Mouse (Mus musculus) kidney, embryonic 14.5 days (tissue): Measurements from ENCODE around the gene Rgcc. TPM values are rescaled to one million over a fixed set of nuclear protein-coding genes. Genes with fewer than 3 reads are reported as not detected.

Experiments
- ATAC-seq: fragments of 200-750 bp; cut with Nextera tagmentation; 2 replicates; pipeline ENCODE4 v1.8.0; 2017; ENCODE audit warnings: moderate number of reproducible peaks, mild to moderate bottlenecking, moderate TSS enrichment, moderate library complexity; ENCODE audit not compliant: low FRiP score, low TSS enrichment
- H3K27ac ChIP-seq: fragments of 300-500 bp; sonication (generic); 2 replicates; pipeline ENCODE4 v1.5.1; 2014; ENCODE audit warnings: low read depth, mild to moderate bottlenecking, low read length, moderate library complexity, mixed read lengths
- H3K27me3 ChIP-seq: fragments of 300-500 bp; sonication (generic); 2 replicates; pipeline ENCODE4 v1.6.1; 2014; ENCODE audit warnings: mild to moderate bottlenecking, low read length; ENCODE audit not compliant: control insufficient read depth, insufficient read depth
- H3K36me3 ChIP-seq: fragments of 300-500 bp; sonication (generic); 2 replicates; pipeline ENCODE4 v1.6.1; 2014; ENCODE audit warnings: low read length, mixed read lengths; ENCODE audit not compliant: control insufficient read depth, insufficient read depth
- H3K4me1 ChIP-seq: fragments of 300-500 bp; sonication (generic); 2 replicates; pipeline ENCODE4 v1.6.1; 2014; ENCODE audit warnings: low read length, mixed read lengths; ENCODE audit not compliant: control insufficient read depth, insufficient read depth
- H3K4me2 ChIP-seq: fragments of 300-500 bp; sonication (generic); replicated peaks from 2 replicates; pipeline ENCODE4 v1.6.1; 2014; ENCODE audit warnings: low read depth, mild to moderate bottlenecking, low read length
- H3K4me3 ChIP-seq: fragments of 300-500 bp; sonication (generic); 2 replicates; pipeline ENCODE4 v1.5.1; 2014; ENCODE audit warnings: mild to moderate bottlenecking, low read length
- H3K9ac ChIP-seq: fragments of 300-500 bp; sonication (generic); 2 replicates; pipeline ENCODE4 v1.6.1; 2014; ENCODE audit warnings: low read depth, mild to moderate bottlenecking, low read length, moderate library complexity
- H3K9me3 ChIP-seq: fragments of 300-500 bp; sonication (generic); 2 replicates; pipeline ENCODE4 v1.6.1; 2016; ENCODE audit warnings: low read length; ENCODE audit not compliant: control insufficient read depth
- WGBS: fragments of 180-500 bp; shearing (Covaris S2); extraction: QIAGEN DNeasy Blood & Tissue Kit; methylation state at CpG from one replicate; pipeline ENCODE4 v1.1.7; 2014; 5-methylcytosine and 5-hydroxymethylcytosine counted together
- polyA plus RNA-seq: library from polyadenylated mRNA; unstranded; fragments of >200 nt; fragmentation: Nextera tagmentation; extraction: Ambion mirVana; gene quantifications from 2 replicates; pipeline ENCODE4 v1.2.1, GENCODE M21; 2014

The Rgcc gene
- polyA plus RNA-seq, 1 experiment from 2014 or later = 22.7 TPM

DNA sequence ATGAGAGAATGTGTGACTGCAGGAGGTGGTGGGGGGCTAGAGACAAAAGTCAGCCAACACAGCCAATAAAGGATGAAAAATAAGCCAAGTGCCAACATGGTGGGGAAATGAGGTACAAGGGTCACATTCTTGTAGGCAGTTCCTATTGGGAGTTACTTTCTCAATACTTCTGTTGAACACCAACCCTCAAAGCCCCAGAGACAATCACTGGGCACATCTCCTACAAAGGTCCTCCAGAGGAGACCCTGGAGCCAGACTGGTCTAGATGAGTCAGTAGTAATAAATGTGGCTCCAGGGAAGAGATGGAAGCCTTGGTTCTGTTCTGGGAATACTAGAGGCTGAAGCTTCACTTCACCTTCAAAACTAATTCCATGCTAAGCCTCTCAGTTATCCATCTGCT lies 35.0 kb downstream of the Rgcc start:
- Histone ChIP-seq H3K4me2 (no peak overlapping the region), H3K9ac (no peak overlapping the region), H3K27me3 (no peaks in the 10 kb centered on the region), H3K27ac (no peak overlapping the region), H3K4me1 (no peaks in the 10 kb centered on the region), H3K4me3 (no peak overlapping the region), H3K36me3 (no peaks in the 10 kb centered on the region), H3K9me3 (no peaks in the 10 kb centered on the region)
- no peak for ATAC-seq

DNA sequence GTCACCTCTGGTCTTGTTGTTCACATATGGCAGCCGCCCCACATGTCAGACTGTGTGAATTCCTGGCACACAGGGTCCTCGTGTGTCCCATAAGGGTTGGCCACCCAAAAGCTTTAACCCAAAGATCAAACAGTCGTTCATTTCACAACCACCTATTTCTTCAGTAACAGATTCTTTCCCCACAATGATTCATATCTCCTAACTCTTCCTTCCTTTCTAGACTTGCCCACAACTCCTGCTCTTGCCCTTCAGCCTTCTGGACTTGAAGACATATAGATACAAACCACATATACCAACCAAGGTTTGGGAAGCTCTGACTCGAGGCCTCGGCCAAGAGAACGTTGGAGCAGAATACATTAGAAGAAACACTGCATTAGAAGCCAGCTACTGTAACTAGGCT lies 35.7 kb downstream of the Rgcc start:
- no peak overlapping the region for H3K9ac ChIP-seq
- H3K9me3 ChIP-seq = no peaks in the 10 kb centered on the region
- H3K27me3 ChIP-seq = no peaks in the 10 kb centered on the region
- no peaks in the 10 kb centered on the region for H3K4me1 ChIP-seq
- no peak for ATAC-seq
- H3K4me2 ChIP-seq = no peak overlapping the region
- no peak overlapping the region for H3K27ac ChIP-seq
- no peak overlapping the region for H3K4me3 ChIP-seq
- 90% methylated on average over 6 of the region's 6 CpGs for WGBS
- no peaks in the 10 kb centered on the region for H3K36me3 ChIP-seq

DNA sequence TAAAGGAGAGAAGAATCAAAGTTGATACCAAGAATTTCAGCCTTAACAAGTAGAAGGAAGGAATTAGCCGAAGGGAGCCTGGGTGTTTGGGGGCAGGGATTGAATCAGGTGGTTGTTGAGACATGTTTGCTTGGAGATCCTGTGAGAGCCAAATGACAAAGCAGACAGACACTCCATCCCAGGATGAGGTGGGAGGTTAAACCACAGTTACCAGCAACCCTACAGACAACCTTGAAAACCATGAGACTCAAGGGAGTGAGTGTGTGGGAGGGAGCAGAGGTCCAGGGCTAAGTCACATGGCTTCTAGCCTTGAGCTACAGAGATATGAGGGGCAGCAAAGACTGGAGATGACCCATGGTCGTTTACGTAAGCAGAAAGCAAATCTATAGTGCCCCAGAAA lies 38.1 kb downstream of the Rgcc start:
- no peak for ATAC-seq

DNA sequence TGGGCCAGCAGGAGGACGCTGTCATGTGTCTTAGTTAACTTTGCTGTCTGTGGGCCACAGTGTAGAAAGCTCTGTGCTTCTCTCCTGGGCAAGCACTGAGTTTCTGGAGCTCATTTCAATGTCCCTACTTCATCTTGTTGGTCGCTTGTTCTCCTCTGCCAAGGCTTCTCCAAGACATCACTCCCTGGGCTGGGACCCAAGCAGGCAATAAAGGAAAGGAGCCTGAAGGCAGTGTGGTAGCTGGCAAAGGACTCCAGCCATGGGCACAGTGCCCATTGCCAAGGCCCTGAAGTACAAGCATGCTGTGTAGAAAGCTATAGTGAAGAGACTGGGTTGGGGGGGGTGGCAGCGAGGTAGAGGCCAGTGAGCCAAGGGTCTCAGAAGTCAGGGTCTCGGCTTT lies 38.8 kb downstream of the Rgcc start:
- H3K4me1 ChIP-seq = no peaks in the 10 kb centered on the region
- 94% methylated on average over 4 of the region's 4 CpGs for WGBS
- no peaks in the 10 kb centered on the region for H3K36me3 ChIP-seq
- no peaks in the 10 kb centered on the region for H3K27me3 ChIP-seq
- no peak overlapping the region for H3K4me2 ChIP-seq
- H3K4me3 ChIP-seq = no peak overlapping the region
- no peak overlapping the region for H3K9ac ChIP-seq
- no peak overlapping the region for H3K27ac ChIP-seq
- ATAC-seq = no peak
- no peaks in the 10 kb centered on the region for H3K9me3 ChIP-seq

More for the DNA sequence above, 38.1 kb downstream of the Rgcc start:
- no peaks in the 10 kb centered on the region for H3K27me3 ChIP-seq
- no peak overlapping the region for H3K27ac ChIP-seq
- 80% methylated on average over 3 of the region's 3 CpGs for WGBS
- H3K36me3 ChIP-seq = no peaks in the 10 kb centered on the region
- H3K9me3 ChIP-seq = no peaks in the 10 kb centered on the region
- no peak overlapping the region for H3K4me2 ChIP-seq
- no peaks in the 10 kb centered on the region for H3K4me1 ChIP-seq
- H3K4me3 ChIP-seq = no peak overlapping the region
- H3K9ac ChIP-seq = no peak overlapping the region

DNA sequence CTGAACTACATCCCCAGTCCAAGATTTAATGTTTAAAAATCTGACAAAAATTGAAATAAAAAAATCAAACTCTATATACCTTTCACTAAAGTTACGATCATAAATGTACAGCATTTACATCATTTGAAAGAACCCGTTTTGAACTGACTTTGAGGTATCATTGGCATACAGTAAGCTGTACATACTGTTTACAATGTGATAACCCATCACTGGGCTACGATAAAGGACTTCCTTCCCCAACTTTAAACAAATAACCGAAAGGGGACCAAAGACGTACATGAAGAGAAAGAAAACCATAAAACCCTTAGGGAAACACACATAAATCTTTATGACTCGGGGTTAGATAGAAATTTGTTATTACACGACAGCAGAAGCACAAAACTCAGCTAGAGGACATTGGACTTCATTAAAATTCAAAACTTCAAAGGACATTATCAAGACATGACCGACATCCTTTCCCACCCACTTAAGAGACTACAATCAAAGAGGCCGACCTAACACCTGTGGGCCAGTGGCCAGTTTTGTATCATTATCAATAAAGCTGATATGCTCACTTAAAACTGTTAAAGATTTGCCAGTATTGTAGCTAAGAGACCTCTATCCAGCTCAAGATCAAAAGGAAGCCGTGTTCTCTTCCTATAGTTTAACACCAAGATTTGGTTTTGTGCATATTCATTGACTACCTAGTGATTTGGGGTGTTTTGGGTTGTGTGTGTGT lies 42.2 kb downstream of the Rgcc start:
- WGBS = 59% methylated on average over 10 of the region's 10 CpGs
- Histone ChIP-seq H3K4me1 (no peaks in the 10 kb centered on the region), H3K9ac (no peak overlapping the region), H3K9me3 (no peaks in the 10 kb centered on the region), H3K4me3 (no peak overlapping the region), H3K4me2 (no peak overlapping the region), H3K36me3 (no peaks in the 10 kb centered on the region), H3K27ac (no peak overlapping the region), H3K27me3 (no peaks in the 10 kb centered on the region)
- no peak for ATAC-seq

DNA sequence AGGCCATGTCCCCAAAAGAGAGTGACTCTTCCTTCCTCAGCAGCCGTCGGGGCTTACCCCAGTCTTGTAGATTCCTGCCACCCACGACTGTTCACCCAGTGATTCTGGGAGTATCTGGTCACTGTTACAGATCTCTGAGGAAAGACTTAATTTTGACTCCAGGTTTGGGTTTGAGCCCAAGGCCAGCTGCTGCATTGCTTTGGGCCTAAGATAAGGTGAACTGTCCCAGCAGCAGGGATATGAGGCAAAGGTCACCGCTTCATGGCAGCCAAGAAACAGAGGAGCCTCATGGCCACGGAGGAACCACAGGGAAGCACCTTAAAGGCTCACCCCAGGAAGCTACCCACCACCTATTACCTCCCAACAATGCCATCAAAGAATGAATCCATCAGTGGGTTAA lies 44.8 kb downstream of the Rgcc start:
- Histone ChIP-seq H3K27me3 (no peaks in the 10 kb centered on the region), H3K4me1 (no peaks in the 10 kb centered on the region), H3K9me3 (no peaks in the 10 kb centered on the region), H3K27ac (no peak overlapping the region), H3K4me3 (no peak overlapping the region), H3K36me3 (no peaks in the 10 kb centered on the region), H3K4me2 (no peak overlapping the region), H3K9ac (no peak overlapping the region)
- WGBS = 83% methylated on average over 5 of the region's 5 CpGs
- no peak for ATAC-seq

DNA sequence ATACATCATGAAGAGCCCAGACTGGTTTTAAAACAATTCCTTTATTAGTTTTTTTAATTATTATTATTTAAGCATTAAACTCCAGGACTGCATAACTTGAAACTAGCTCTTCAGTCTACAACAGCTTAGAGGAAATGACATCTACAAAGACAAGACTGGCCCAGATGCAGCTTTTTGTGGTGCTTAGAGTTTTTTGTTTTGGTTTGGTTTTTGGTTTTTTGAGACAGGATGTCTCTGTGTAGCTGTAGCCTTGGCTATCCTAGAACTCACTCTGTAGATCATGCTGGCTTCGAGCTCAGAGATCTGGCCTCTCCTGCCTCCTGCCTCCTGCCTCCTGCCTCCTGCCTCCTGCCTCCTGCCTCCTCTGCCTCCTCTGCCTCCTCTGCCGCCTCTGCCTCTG lies 45.7 kb downstream of the Rgcc start:
- Histone ChIP-seq H3K4me2 (no peak overlapping the region), H3K9ac (no peak overlapping the region), H3K36me3 (no peaks in the 10 kb centered on the region), H3K27ac (no peak overlapping the region), H3K27me3 (no peaks in the 10 kb centered on the region), H3K9me3 (no peaks in the 10 kb centered on the region), H3K4me3 (no peak overlapping the region), H3K4me1 (no peaks in the 10 kb centered on the region)
- ATAC-seq = no peak
- WGBS = 89% methylated on average over 2 of the region's 2 CpGs

DNA sequence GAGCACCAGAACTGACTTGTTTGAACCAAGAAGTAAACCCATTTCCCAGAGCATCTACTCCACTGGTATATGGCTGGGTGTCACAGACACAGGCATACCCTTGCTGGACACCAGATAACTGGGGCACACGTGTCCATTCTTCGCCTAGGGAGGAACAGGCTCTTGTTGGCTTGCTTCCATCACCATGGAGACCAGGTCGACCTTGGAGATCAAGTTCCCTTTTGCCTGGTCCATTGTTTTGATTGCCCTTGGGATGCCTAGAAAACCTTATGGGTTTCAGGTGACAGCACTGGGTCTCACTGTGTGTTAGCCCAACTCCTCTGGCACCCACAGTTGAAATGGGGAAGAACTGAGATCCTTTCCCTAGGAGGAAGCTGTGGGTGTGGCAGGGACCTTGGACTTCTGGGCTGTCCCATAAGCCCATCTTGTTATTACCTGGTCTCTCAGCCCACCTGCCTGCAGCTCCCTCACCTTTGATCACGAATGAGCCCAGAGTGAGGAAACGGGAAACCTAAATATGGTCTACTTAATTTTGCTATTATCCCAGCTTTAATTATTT lies 49.6 kb downstream of the Rgcc start:
- Histone ChIP-seq H3K36me3 (no peaks in the 10 kb centered on the region), H3K4me3 (no peak overlapping the region), H3K27me3 (no peaks in the 10 kb centered on the region), H3K9ac (no peak overlapping the region), H3K4me2 (no peak overlapping the region), H3K9me3 (no peaks in the 10 kb centered on the region), H3K4me1 (no peaks in the 10 kb centered on the region), H3K27ac (no peak overlapping the region)
- ATAC-seq = peak; percentile 84
- WGBS = 55% methylated on average over 5 of the region's 5 CpGs

DNA sequence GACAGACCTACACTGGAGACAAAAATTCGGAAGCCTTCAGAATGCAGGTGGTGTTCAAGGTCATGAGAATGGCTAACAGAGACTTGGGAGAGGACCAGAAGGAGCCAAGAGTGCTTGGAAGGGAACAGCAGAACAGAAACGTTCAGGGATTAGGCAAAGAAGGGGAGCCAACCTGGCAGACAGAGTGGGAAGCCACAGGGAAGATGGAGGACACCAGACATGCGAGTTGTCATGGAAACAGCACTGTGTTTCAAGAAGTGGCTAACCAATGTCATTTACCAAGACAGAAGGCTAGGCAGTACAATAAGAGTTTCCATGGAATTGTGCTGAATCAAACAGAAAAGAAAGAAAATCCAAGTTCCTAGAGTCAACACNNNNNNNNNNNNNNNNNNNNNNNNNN lies 56.9 kb downstream of the Rgcc start:
- H3K36me3 ChIP-seq = no peaks in the 10 kb centered on the region
- no peaks in the 10 kb centered on the region for H3K9me3 ChIP-seq
- no peak overlapping the region for H3K4me3 ChIP-seq
- no peaks in the 10 kb centered on the region for H3K27me3 ChIP-seq
- no peak overlapping the region for H3K9ac ChIP-seq
- no peak overlapping the region for H3K4me2 ChIP-seq
- no peak overlapping the region for H3K27ac ChIP-seq
- 81% methylated on average over 3 of the region's 3 CpGs for WGBS
- no peaks in the 10 kb centered on the region for H3K4me1 ChIP-seq
- ATAC-seq = no peak
